Mouse (Mus musculus): ENCODE measurements around the gene Dpyd. TPM values are rescaled to one million over a fixed set of nuclear protein-coding genes. Genes with fewer than 3 reads are reported as not detected.
A peak's percentile ranks its signal among the peaks of the same experiment; 100 is the strongest.

Gene Dpyd
- total and polyA plus RNA-seq, 2 experiments from 2014 or later: 3.7 to 4.1 TPM

- no peaks in the 10 kb centered on the region for H3K36me3 ChIP-seq (ENCODE audit: insufficient read depth, low read length)
- no peak for TF ChIP-seq CTCF (IDR thresholded peaks at IDR 0.05; ENCODE audit: low read depth)
- H3K9ac ChIP-seq (replicated peaks; ENCODE audit: low read length): no peak overlapping the region
- no peak overlapping the region for H3K4me3 ChIP-seq (ENCODE audit: low read length)
- H3K4me2 ChIP-seq (ENCODE audit: low read depth, low read length): no peak overlapping the region
- DNase-seq (ENCODE audit: low spot score) (no peak), ATAC-seq (no peak)
- WGBS: 83% methylated on average over 1 of the region's 1 CpGs
- no peaks in the 10 kb centered on the region for H3K4me1 ChIP-seq (ENCODE audit: insufficient read depth, low read length)
- H3K9me3 ChIP-seq (ENCODE audit: low read length): no peaks in the 10 kb centered on the region
- no peaks in the 10 kb centered on the region for H3K27me3 ChIP-seq (ENCODE audit: insufficient read depth, low read length)
- no peak overlapping the region for H3K27ac ChIP-seq
These were observed 819.2 kb downstream of the Dpyd start for GRCm38 (mm10) chr3:119381119-119381518.

GRCm38 (mm10) chr3:119382395-119382794, 820.5 kb downstream of the Dpyd start:
- DNase-seq (ENCODE audit: low spot score): no peak
- Histone ChIP-seq H3K27ac (no peak overlapping the region), H3K9ac (replicated peaks; ENCODE audit: low read length) (no peak overlapping the region), H3K4me2 (ENCODE audit: low read depth, low read length) (no peak overlapping the region), H3K9me3 (ENCODE audit: low read length) (no peaks in the 10 kb centered on the region), H3K4me1 (ENCODE audit: insufficient read depth, low read length) (no peaks in the 10 kb centered on the region), H3K27me3 (ENCODE audit: insufficient read depth, low read length) (no peaks in the 10 kb centered on the region), H3K4me3 (ENCODE audit: low read length) (no peak overlapping the region), H3K36me3 (ENCODE audit: insufficient read depth, low read length) (no peaks in the 10 kb centered on the region)
- TF ChIP-seq CTCF (IDR thresholded peaks at IDR 0.05; ENCODE audit: low read depth): no peak
- 83% methylated on average over 1 of the region's 1 CpGs for WGBS
- ATAC-seq: no peak

- Histone ChIP-seq H3K27me3 (ENCODE audit: insufficient read depth, low read length) (no peaks in the 10 kb centered on the region), H3K27ac (no peak overlapping the region), H3K9me3 (ENCODE audit: low read length) (no peaks in the 10 kb centered on the region), H3K4me2 (ENCODE audit: low read depth, low read length) (peak overlapping the region; percentile 47), H3K9ac (replicated peaks; ENCODE audit: low read length) (no peak overlapping the region), H3K36me3 (ENCODE audit: insufficient read depth, low read length) (no peaks in the 10 kb centered on the region), H3K4me3 (ENCODE audit: low read length) (peak overlapping the region; percentile 4), H3K4me1 (ENCODE audit: insufficient read depth, low read length) (no peaks in the 10 kb centered on the region)
- DNase-seq (ENCODE audit: low spot score): peak; percentile 48
- WGBS: 29% methylated on average over 26 of the region's 26 CpGs
- ATAC-seq: peak; percentile 55; the same call in 1 of the 2 replicates
- TF ChIP-seq CTCF (IDR thresholded peaks at IDR 0.05; ENCODE audit: low read depth): no peak
These were observed 825.6 kb downstream of the Dpyd start for GRCm38 (mm10) chr3:119387332-119388105.

- WGBS: 54% methylated on average over 5 of the region's 5 CpGs
These were observed 835.3 kb downstream of the Dpyd start for GRCm38 (mm10) chr3:119397205-119397604.

GRCm38 (mm10) chr3:119402836-119403728, 841.2 kb downstream of the Dpyd start:
- Histone ChIP-seq H3K27me3 (ENCODE audit: insufficient read depth, low read length) (no peaks in the 10 kb centered on the region), H3K9me3 (ENCODE audit: low read length) (no peaks in the 10 kb centered on the region), H3K9ac (replicated peaks; ENCODE audit: low read length) (no peak overlapping the region), H3K36me3 (ENCODE audit: insufficient read depth, low read length) (no peaks in the 10 kb centered on the region), H3K4me2 (ENCODE audit: low read depth, low read length) (no peak overlapping the region), H3K4me3 (ENCODE audit: low read length) (no peak overlapping the region), H3K4me1 (ENCODE audit: insufficient read depth, low read length) (no peaks in the 10 kb centered on the region), H3K27ac (no peak overlapping the region)
- DNase-seq (ENCODE audit: low spot score) (peak; percentile 25), ATAC-seq (no peak)
- TF ChIP-seq CTCF (IDR thresholded peaks at IDR 0.05; ENCODE audit: low read depth): no peak
- WGBS: 63% methylated on average over 7 of the region's 7 CpGs

More at GRCm38 (mm10) chr3:119397205-119397604, 835.3 kb downstream of the Dpyd start:
- ATAC-seq (no peak), DNase-seq (ENCODE audit: low spot score) (no peak)
- no peaks in the 10 kb centered on the region for H3K9me3 ChIP-seq (ENCODE audit: low read length)
- no peaks in the 10 kb centered on the region for H3K4me1 ChIP-seq (ENCODE audit: insufficient read depth, low read length)
- no peak for TF ChIP-seq CTCF (IDR thresholded peaks at IDR 0.05; ENCODE audit: low read depth)
- H3K36me3 ChIP-seq (ENCODE audit: insufficient read depth, low read length): no peaks in the 10 kb centered on the region
- H3K27ac ChIP-seq: no peak overlapping the region
- no peak overlapping the region for H3K4me2 ChIP-seq (ENCODE audit: low read depth, low read length)
- H3K9ac ChIP-seq (replicated peaks; ENCODE audit: low read length): no peak overlapping the region
- H3K4me3 ChIP-seq (ENCODE audit: low read length): no peak overlapping the region
- no peaks in the 10 kb centered on the region for H3K27me3 ChIP-seq (ENCODE audit: insufficient read depth, low read length)

- no peaks in the 10 kb centered on the region for H3K9me3 ChIP-seq (ENCODE audit: low read length)
- WGBS: 33% methylated on average over 9 of the region's 9 CpGs
- no peaks in the 10 kb centered on the region for H3K4me1 ChIP-seq (ENCODE audit: insufficient read depth, low read length)
- H3K4me3 ChIP-seq (ENCODE audit: low read length): no peak overlapping the region
- H3K27ac ChIP-seq: no peak overlapping the region
- no peaks in the 10 kb centered on the region for H3K27me3 ChIP-seq (ENCODE audit: insufficient read depth, low read length)
- peak; percentile 13 for DNase-seq (ENCODE audit: low spot score)
- TF ChIP-seq CTCF (IDR thresholded peaks at IDR 0.05; ENCODE audit: low read depth): no peak
- no peak for ATAC-seq
- H3K9ac ChIP-seq (replicated peaks; ENCODE audit: low read length): no peak overlapping the region
- 0 out of 2 replicates have a peak overlapping the region, but pooled peaks have one; percentile 10 for H3K4me2 ChIP-seq (ENCODE audit: low read depth, low read length)
- no peaks in the 10 kb centered on the region for H3K36me3 ChIP-seq (ENCODE audit: insufficient read depth, low read length)
These were observed 857.3 kb downstream of the Dpyd start for GRCm38 (mm10) chr3:119419087-119419709.

Data from hindbrain, postnatal 0 days (tissue).